Mouse (Mus musculus) layer of hippocampus, adult 18-20 months (tissue): Measurements from ENCODE around the gene Esp16. TPM values are rescaled to one million over a fixed set of nuclear protein-coding genes. Genes with fewer than 3 reads are reported as not detected.
"Not testable (repeated sequence)": the region's sequence is repeated elsewhere in the genome, so short reads cannot be mapped to it uniquely, and the experiment has no call there.

Experiments used
- DNase-seq, 2 experiments: peaks; one replicate each; pipeline ENCODE4 v3.0.0; 2022; ENCODE audit warnings: low spot score in 2 of 2
- long read RNA-seq: library from polyadenylated mRNA; stranded (forward); transcript quantifications from one replicate; pipeline ENCODE4 v2.0.0, GENCODE M21; 2021
- total RNA-seq, 2 experiments: library from RNA; stranded (reverse); gene quantifications; 2 replicates each; pipeline ENCODE4 v1.2.3; 2021

The Esp16 gene
- total RNA-seq: not detected
- long read RNA-seq: 0 reads

- DNase-seq: not testable (repeated sequence)
These were observed at the start of gene Esp16 for GRCm38 (mm10) chr17:39535842-39536241. TSS of gene Esp16 (plus strand) at chr17:39536142.

GRCm38 (mm10) chr17:39498043-39498442, 37.9 kb upstream of the Esp16 start:
- not testable (repeated sequence) for DNase-seq

Other genes with a start within 250 kb of the Esp16 start
- gene Esp18, start 129.8 kb upstream of the Esp16 start, total RNA-seq: not detected
- not detected for gene Esp15, start 104.8 kb downstream of the Esp16 start, total RNA-seq